Mouse (Mus musculus): ENCODE data around the gene Fcho1.

GRCm38 (mm10) chr8:71741687-71742114 lies 16.2 kb upstream of the Fcho1 start:
- TF ChIP-seq CTCF (IDR thresholded peaks at IDR 0.05; ENCODE audit: low read depth, low read length): no peak
- no peak for TF ChIP-seq POLR2A (IDR thresholded peaks at IDR 0.05; ENCODE audit: insufficient read depth, low read length)
- no peak for TF ChIP-seq EP300 (IDR thresholded peaks at IDR 0.05; ENCODE audit: insufficient read depth, low read depth, low read length)

All from ES-Bruce4 (cell line).